Mouse (Mus musculus) liver, adult 2 months (tissue): ENCODE data around the gene Ptprk.

ENCODE experiments used
- CTCF ChIP-seq: fragments of 200-500 bp; IDR thresholded peaks from 2 replicates; pipeline ENCODE4 v1.5.1; 2011; ENCODE audit warnings: low read depth, low read length, control low read depth
- POLR2A ChIP-seq: fragments of 200-500 bp; IDR thresholded peaks from 2 replicates; pipeline ENCODE4 v1.6.1; 2011; ENCODE audit warnings: low read length, control low read depth; ENCODE audit not compliant: insufficient read depth; ENCODE audit errors: extremely low read depth

GRCm38 (mm10) chr10:28215153-28215552, 140.5 kb downstream of the Ptprk start:
- TF ChIP-seq CTCF (no peak), POLR2A (no peak)
